Mouse (Mus musculus) limb, embryonic 14.5 days (tissue): ENCODE results near the gene Synpo2. TPM values are rescaled to one million over a fixed set of nuclear protein-coding genes. Genes with fewer than 3 reads are reported as not detected.

Experiments
- ATAC-seq: fragments of 200-750 bp; cut with Nextera tagmentation; 2 replicates; pipeline ENCODE4 v1.8.0; 2017; ENCODE audit warnings: low read depth, moderate number of reproducible peaks, moderate TSS enrichment; ENCODE audit not compliant: low FRiP score
- DNase-seq: peaks from one replicate; pipeline ENCODE4 v3.0.0-alpha.2; 2015; ENCODE audit warnings: low spot score
- H3K27ac ChIP-seq: fragments of 300-500 bp; sonication (generic); replicated peaks from 2 replicates; pipeline ENCODE4 v1.5.1; 2014; ENCODE audit warnings: low read depth, mild to moderate bottlenecking, low read length, moderate library complexity, mixed read lengths
- H3K27me3 ChIP-seq: fragments of 300-500 bp; sonication (generic); 2 replicates; pipeline ENCODE4 v1.6.1; 2014; ENCODE audit warnings: low read length, mixed read lengths; ENCODE audit not compliant: control insufficient read depth, insufficient read depth
- H3K36me3 ChIP-seq: fragments of 300-500 bp; sonication (generic); 2 replicates; pipeline ENCODE4 v1.6.1; 2014; ENCODE audit warnings: mild to moderate bottlenecking, low read length, moderate library complexity, mixed read lengths; ENCODE audit not compliant: control insufficient read depth, insufficient read depth
- H3K4me1 ChIP-seq: fragments of 300-500 bp; sonication (generic); 2 replicates; pipeline ENCODE4 v1.6.1; 2014; ENCODE audit warnings: antibody characterized with exemption, low read length, mixed read lengths; ENCODE audit not compliant: control insufficient read depth, insufficient read depth
- H3K4me2 ChIP-seq: fragments of 300-500 bp; sonication (generic); replicated peaks from 2 replicates; pipeline ENCODE4 v1.6.1; 2014; ENCODE audit warnings: low read depth, mild to moderate bottlenecking, low read length, moderate library complexity; ENCODE audit not compliant: severe bottlenecking
- H3K4me3 ChIP-seq: fragments of 300-500 bp; sonication (generic); replicated peaks from 2 replicates; pipeline ENCODE4 v1.5.1; 2014; ENCODE audit warnings: low read length
- H3K9ac ChIP-seq: fragments of 300-500 bp; sonication (generic); 2 replicates; pipeline ENCODE4 v1.6.1; 2014; ENCODE audit warnings: mild to moderate bottlenecking, low read depth, low read length, moderate library complexity; ENCODE audit not compliant: severe bottlenecking
- H3K9me3 ChIP-seq: fragments of 300-500 bp; sonication (generic); 2 replicates; pipeline ENCODE4 v1.6.1; 2016; ENCODE audit warnings: low read length; ENCODE audit not compliant: control insufficient read depth
- POLR2A ChIP-seq: fragments of 200-500 bp; IDR thresholded peaks from 2 replicates; pipeline ENCODE4 v1.8.0; 2012; ENCODE audit warnings: inconsistent platforms, mild to moderate bottlenecking, moderate library complexity, borderline replicate concordance; ENCODE audit not compliant: insufficient read depth, insufficient read length; ENCODE audit errors: extremely low read depth
- whole genome bisulfite sequencing: fragments of 180-500 bp; shearing (Covaris S2); extraction: QIAGEN DNeasy Blood & Tissue Kit; methylation state at CpG from one replicate; pipeline ENCODE4 v1.1.7; 2014; 5-methylcytosine and 5-hydroxymethylcytosine counted together
- polyA plus RNA-seq, 2 experiments: library from polyadenylated mRNA; depleted of rRNA in 1 of 2; stranded (reverse) in 1 of 2; unstranded in 1 of 2; fragments of >200 nt; fragmentation: Nextera tagmentation in 1 of 2; extraction: Ambion mirVana in 1 of 2; gene quantifications; 2 replicates each; pipeline versions ENCODE4 v1.2.1 to v1.2.3; 2012 to 2014

Gene Synpo2
- polyA plus RNA-seq, 2 experiments: 5.4 to 6.8 TPM

GRCm38 (mm10) chr3:123080017-123080725 lies 155.8 kb downstream of the Synpo2 start:
- WGBS: 76% methylated on average over 19 of the region's 19 CpGs
- H3K9ac ChIP-seq: no peak overlapping the region
- DNase-seq (no peak), ATAC-seq (no peak)
- no peaks in the 10 kb centered on the region for H3K4me1 ChIP-seq
- H3K27ac ChIP-seq: no peak overlapping the region
- no peaks in the 10 kb centered on the region for H3K27me3 ChIP-seq
- no peak overlapping the region for H3K4me2 ChIP-seq
- TF ChIP-seq POLR2A: no peak
- no peak overlapping the region for H3K4me3 ChIP-seq
- no peaks in the 10 kb centered on the region for H3K9me3 ChIP-seq
- no peaks in the 10 kb centered on the region for H3K36me3 ChIP-seq

- H3K4me3 ChIP-seq: no peak overlapping the region
- no peak for DNase-seq
- H3K4me1 ChIP-seq: peaks cover 8% of the 10 kb centered on the region
- H3K4me2 ChIP-seq: no peak overlapping the region
- no peaks in the 10 kb centered on the region for H3K36me3 ChIP-seq
- H3K27me3 ChIP-seq: no peaks in the 10 kb centered on the region
- ATAC-seq: no peak
- H3K27ac ChIP-seq: no peak overlapping the region
- H3K9me3 ChIP-seq: no peaks in the 10 kb centered on the region
- 91% methylated on average over 3 of the region's 3 CpGs for WGBS
- no peak for TF ChIP-seq POLR2A
- no peak overlapping the region for H3K9ac ChIP-seq
Measured at GRCm38 (mm10) chr3:123075759-123076158, 160.2 kb downstream of the Synpo2 start.

GRCm38 (mm10) chr3:123075034-123075433 lies 160.9 kb downstream of the Synpo2 start:
- H3K4me2 ChIP-seq: no peak overlapping the region
- H3K36me3 ChIP-seq: no peaks in the 10 kb centered on the region
- H3K4me1 ChIP-seq: peaks cover 8% of the 10 kb centered on the region
- ATAC-seq (no peak), DNase-seq (no peak)
- H3K4me3 ChIP-seq: no peak overlapping the region
- TF ChIP-seq POLR2A: no peak
- H3K9me3 ChIP-seq: no peaks in the 10 kb centered on the region
- H3K27ac ChIP-seq: no peak overlapping the region
- H3K27me3 ChIP-seq: no peaks in the 10 kb centered on the region
- H3K9ac ChIP-seq: no peak overlapping the region

- no peak overlapping the region for H3K27ac ChIP-seq
- peaks cover 8% of the 10 kb centered on the region for H3K4me1 ChIP-seq
- ATAC-seq: no peak
- H3K9ac ChIP-seq: no peak overlapping the region
- DNase-seq: no peak
- no peaks in the 10 kb centered on the region for H3K9me3 ChIP-seq
- no peaks in the 10 kb centered on the region for H3K36me3 ChIP-seq
- H3K4me2 ChIP-seq: no peak overlapping the region
- no peak for TF ChIP-seq POLR2A
- H3K4me3 ChIP-seq: no peak overlapping the region
- no peaks in the 10 kb centered on the region for H3K27me3 ChIP-seq
Measured at GRCm38 (mm10) chr3:123073351-123073750, 162.6 kb downstream of the Synpo2 start.

- TF ChIP-seq POLR2A: no peak
- H3K9me3 ChIP-seq: no peaks in the 10 kb centered on the region
Measured at GRCm38 (mm10) chr3:123072472-123072871, 163.5 kb downstream of the Synpo2 start.

More at GRCm38 (mm10) chr3:123072472-123072871, 163.5 kb downstream of the Synpo2 start:
- no peak overlapping the region for H3K9ac ChIP-seq
- H3K4me1 ChIP-seq: peaks cover 8% of the 10 kb centered on the region
- DNase-seq: no peak
- no peak for ATAC-seq
- H3K27me3 ChIP-seq: no peaks in the 10 kb centered on the region
- no peak overlapping the region for H3K27ac ChIP-seq
- H3K4me2 ChIP-seq: no peak overlapping the region
- no CpG with 5 or more reads among the region's 1 CpGs for WGBS
- no peaks in the 10 kb centered on the region for H3K36me3 ChIP-seq
- H3K4me3 ChIP-seq: no peak overlapping the region
